Mouse (Mus musculus) hindbrain, embryonic 13.5 days (tissue): Measurements from ENCODE around the gene Tubgcp3. TPM values are rescaled to one million over a fixed set of nuclear protein-coding genes. Genes with fewer than 3 reads are reported as not detected.
"Not testable (repeated sequence)": the region's sequence is repeated elsewhere in the genome, so short reads cannot be mapped to it uniquely, and the experiment has no call there.

Experiments used
- ATAC-seq: fragments of 200-750 bp; cut with Nextera tagmentation; 2 replicates; pipeline ENCODE4 v1.8.0; 2017; ENCODE audit warnings: moderate TSS enrichment; ENCODE audit not compliant: low FRiP score
- H3K27ac ChIP-seq: fragments of 300-500 bp; sonication (generic); 2 replicates; pipeline ENCODE4 v1.5.1; 2015; ENCODE audit warnings: inconsistent platforms, mild to moderate bottlenecking, moderate library complexity
- H3K27me3 ChIP-seq: fragments of 300-500 bp; sonication (generic); 2 replicates; pipeline ENCODE4 v1.6.1; 2015; ENCODE audit warnings: mild to moderate bottlenecking, inconsistent platforms
- H3K36me3 ChIP-seq: fragments of 300-500 bp; sonication (generic); 2 replicates; pipeline ENCODE4 v1.6.1; 2015; ENCODE audit warnings: mild to moderate bottlenecking, inconsistent platforms
- H3K4me1 ChIP-seq: fragments of 300-500 bp; sonication (generic); replicated peaks from 2 replicates; pipeline ENCODE4 v1.6.1; 2015; ENCODE audit warnings: inconsistent platforms
- H3K4me2 ChIP-seq: fragments of 300-500 bp; sonication (generic); 2 replicates; pipeline ENCODE4 v1.6.1; 2015; ENCODE audit warnings: inconsistent platforms, mild to moderate bottlenecking, moderate library complexity
- H3K4me3 ChIP-seq: fragments of 300-500 bp; sonication (generic); 2 replicates; pipeline ENCODE4 v1.5.1; 2015; ENCODE audit warnings: mild to moderate bottlenecking, inconsistent platforms
- H3K9ac ChIP-seq: fragments of 300-500 bp; sonication (generic); 2 replicates; pipeline ENCODE4 v1.6.1; 2015; ENCODE audit warnings: mild to moderate bottlenecking, inconsistent platforms
- H3K9me3 ChIP-seq: fragments of 300-500 bp; sonication (generic); 2 replicates; pipeline ENCODE4 v1.6.1; 2016; ENCODE audit warnings: inconsistent platforms
- WGBS: fragments of 180-500 bp; shearing (Covaris S2); methylation state at CpG from one replicate; pipeline ENCODE4 v1.1.7; 2015; 5-methylcytosine and 5-hydroxymethylcytosine counted together
- polyA plus RNA-seq: library from polyadenylated mRNA; unstranded; fragments of >200 nt; fragmentation: Nextera tagmentation; extraction: Ambion mirVana; gene quantifications from 2 replicates; pipeline ENCODE4 v1.2.1, GENCODE M21; 2015

Tubgcp3 gene
- polyA plus RNA-seq, 1 experiment from 2014 or later: 41.5 TPM

- ATAC-seq, H3K27me3 ChIP-seq, H3K4me3 ChIP-seq, H3K27ac ChIP-seq, H3K4me2 ChIP-seq, H3K9ac ChIP-seq, H3K9me3 ChIP-seq: not testable (repeated sequence)
- WGBS: 85% methylated on average over 3 of the region's 3 CpGs
- H3K36me3 ChIP-seq: peaks cover 11% of the 10 kb centered on the region
- peaks cover 13% of the 10 kb centered on the region for H3K4me1 ChIP-seq
These were observed 5.5 kb downstream of the Tubgcp3 start for GRCm38 (mm10) chr8:12666530-12666929.

- Histone ChIP-seq H3K4me2 (no peak overlapping the region), H3K36me3 (peaks cover 32% of the 10 kb centered on the region), H3K27ac (no peak overlapping the region), H3K4me3 (no peak overlapping the region), H3K9ac (no peak overlapping the region), H3K27me3 (no peaks in the 10 kb centered on the region), H3K4me1 (no peaks in the 10 kb centered on the region), H3K9me3 (no peaks in the 10 kb centered on the region)
- 89% methylated on average over 5 of the region's 5 CpGs for WGBS
- ATAC-seq: no peak
These were observed 9.0 kb downstream of the Tubgcp3 start for GRCm38 (mm10) chr8:12663105-12663456.

- H3K27ac ChIP-seq: no peak overlapping the region
- 82% methylated on average over 4 of the region's 4 CpGs for WGBS
- ATAC-seq: no peak
These were observed 9.5 kb downstream of the Tubgcp3 start for GRCm38 (mm10) chr8:12662375-12663104.

GRCm38 (mm10) chr8:12657411-12657810, 14.6 kb downstream of the Tubgcp3 start:
- Histone ChIP-seq H3K4me1 (no peaks in the 10 kb centered on the region), H3K4me2 (no peak overlapping the region), H3K27me3 (no peaks in the 10 kb centered on the region), H3K9me3 (no peaks in the 10 kb centered on the region), H3K4me3 (no peak overlapping the region), H3K36me3 (peaks cover 80% of the 10 kb centered on the region), H3K9ac (no peak overlapping the region), H3K27ac (no peak overlapping the region)
- 95% methylated on average over 16 of the region's 16 CpGs for WGBS
- ATAC-seq: no peak

More at GRCm38 (mm10) chr8:12662375-12663104, 9.5 kb downstream of the Tubgcp3 start:
- no peak overlapping the region for H3K9ac ChIP-seq
- H3K4me1 ChIP-seq: no peaks in the 10 kb centered on the region
- H3K27me3 ChIP-seq: no peaks in the 10 kb centered on the region
- no peak overlapping the region for H3K4me2 ChIP-seq
- peaks cover 37% of the 10 kb centered on the region for H3K36me3 ChIP-seq
- H3K9me3 ChIP-seq: no peaks in the 10 kb centered on the region
- H3K4me3 ChIP-seq: no peak overlapping the region

GRCm38 (mm10) chr8:12651246-12651645, 20.8 kb downstream of the Tubgcp3 start:
- no peak overlapping the region for H3K4me2 ChIP-seq
- WGBS: 88% methylated on average over 4 of the region's 4 CpGs
- no peak overlapping the region for H3K9ac ChIP-seq
- no peak for ATAC-seq
- H3K27me3 ChIP-seq: no peaks in the 10 kb centered on the region
- H3K4me3 ChIP-seq: no peak overlapping the region
- peaks cover 95% of the 10 kb centered on the region for H3K36me3 ChIP-seq
- no peaks in the 10 kb centered on the region for H3K9me3 ChIP-seq
- no peaks in the 10 kb centered on the region for H3K4me1 ChIP-seq
- H3K27ac ChIP-seq: no peak overlapping the region

GRCm38 (mm10) chr8:12650495-12650894, 21.6 kb downstream of the Tubgcp3 start:
- Histone ChIP-seq H3K9ac (no peak overlapping the region), H3K4me1 (no peaks in the 10 kb centered on the region), H3K4me3 (no peak overlapping the region), H3K4me2 (no peak overlapping the region), H3K27ac (no peak overlapping the region), H3K9me3 (no peaks in the 10 kb centered on the region), H3K27me3 (no peaks in the 10 kb centered on the region), H3K36me3 (peaks cover 92% of the 10 kb centered on the region)
- ATAC-seq: no peak
- WGBS: 85% methylated on average over 4 of the region's 4 CpGs

GRCm38 (mm10) chr8:12648951-12649350, 23.1 kb downstream of the Tubgcp3 start:
- no peaks in the 10 kb centered on the region for H3K4me1 ChIP-seq
- no peaks in the 10 kb centered on the region for H3K27me3 ChIP-seq
- 88% methylated on average over 4 of the region's 4 CpGs for WGBS
- no peak overlapping the region for H3K9ac ChIP-seq
- no peak overlapping the region for H3K4me2 ChIP-seq
- no peak overlapping the region for H3K27ac ChIP-seq
- no peak for ATAC-seq
- H3K4me3 ChIP-seq: no peak overlapping the region
- H3K36me3 ChIP-seq: peaks cover 82% of the 10 kb centered on the region
- no peaks in the 10 kb centered on the region for H3K9me3 ChIP-seq

GRCm38 (mm10) chr8:12646536-12646935, 25.5 kb downstream of the Tubgcp3 start:
- WGBS: 44% methylated on average over 4 of the region's 4 CpGs
- no peak for ATAC-seq
- H3K36me3 ChIP-seq: peaks cover 64% of the 10 kb centered on the region

GRCm38 (mm10) chr8:12644894-12645293, 27.2 kb downstream of the Tubgcp3 start:
- Histone ChIP-seq H3K9me3 (no peaks in the 10 kb centered on the region), H3K4me2 (no peak overlapping the region), H3K9ac (no peak overlapping the region), H3K27ac (no peak overlapping the region), H3K4me1 (no peaks in the 10 kb centered on the region), H3K4me3 (no peak overlapping the region), H3K36me3 (peaks cover 64% of the 10 kb centered on the region), H3K27me3 (no peaks in the 10 kb centered on the region)
- 83% methylated on average over 7 of the region's 7 CpGs for WGBS
- no peak for ATAC-seq

More at GRCm38 (mm10) chr8:12646536-12646935, 25.5 kb downstream of the Tubgcp3 start:
- H3K9me3 ChIP-seq: no peaks in the 10 kb centered on the region
- H3K27me3 ChIP-seq: no peaks in the 10 kb centered on the region
- H3K9ac ChIP-seq: no peak overlapping the region
- no peaks in the 10 kb centered on the region for H3K4me1 ChIP-seq
- H3K27ac ChIP-seq: no peak overlapping the region
- H3K4me3 ChIP-seq: no peak overlapping the region
- no peak overlapping the region for H3K4me2 ChIP-seq

GRCm38 (mm10) chr8:12644341-12644740, 27.7 kb downstream of the Tubgcp3 start:
- Histone ChIP-seq H3K9me3 (no peaks in the 10 kb centered on the region), H3K9ac (no peak overlapping the region), H3K4me1 (no peaks in the 10 kb centered on the region), H3K4me2 (no peak overlapping the region), H3K27ac (no peak overlapping the region), H3K36me3 (peaks cover 64% of the 10 kb centered on the region), H3K27me3 (no peaks in the 10 kb centered on the region), H3K4me3 (no peak overlapping the region)
- no peak for ATAC-seq
- WGBS: 89% methylated on average over 8 of the region's 8 CpGs

- no peak overlapping the region for H3K9ac ChIP-seq
- H3K4me3 ChIP-seq: no peak overlapping the region
- no peaks in the 10 kb centered on the region for H3K4me1 ChIP-seq
- 94% methylated on average over 6 of the region's 6 CpGs for WGBS
- H3K27me3 ChIP-seq: no peaks in the 10 kb centered on the region
- peaks cover 64% of the 10 kb centered on the region for H3K36me3 ChIP-seq
- no peak overlapping the region for H3K27ac ChIP-seq
- no peaks in the 10 kb centered on the region for H3K9me3 ChIP-seq
- ATAC-seq: no peak
- no peak overlapping the region for H3K4me2 ChIP-seq
These were observed 30.5 kb downstream of the Tubgcp3 start for GRCm38 (mm10) chr8:12641527-12641926.

- peaks cover 78% of the 10 kb centered on the region for H3K36me3 ChIP-seq
- ATAC-seq: no peak
These were observed 33.6 kb downstream of the Tubgcp3 start for GRCm38 (mm10) chr8:12638446-12638845.

GRCm38 (mm10) chr8:12635366-12635765, 36.7 kb downstream of the Tubgcp3 start:
- Histone ChIP-seq H3K27ac (no peak overlapping the region), H3K4me3 (no peak overlapping the region), H3K4me1 (no peaks in the 10 kb centered on the region), H3K4me2 (no peak overlapping the region), H3K36me3 (peaks cover 85% of the 10 kb centered on the region), H3K9me3 (no peaks in the 10 kb centered on the region), H3K9ac (no peak overlapping the region), H3K27me3 (no peaks in the 10 kb centered on the region)
- no peak for ATAC-seq
- 93% methylated on average over 2 of the region's 2 CpGs for WGBS

More at GRCm38 (mm10) chr8:12638446-12638845, 33.6 kb downstream of the Tubgcp3 start:
- H3K4me2 ChIP-seq: no peak overlapping the region
- H3K4me1 ChIP-seq: no peaks in the 10 kb centered on the region
- no peak overlapping the region for H3K9ac ChIP-seq
- no peak overlapping the region for H3K27ac ChIP-seq
- H3K9me3 ChIP-seq: no peaks in the 10 kb centered on the region
- H3K27me3 ChIP-seq: no peaks in the 10 kb centered on the region
- H3K4me3 ChIP-seq: no peak overlapping the region
- 95% methylated on average over 11 of the region's 11 CpGs for WGBS
